Mouse (Mus musculus) erythroblast, embryonic 14.5 days (primary cell): ENCODE results near the gene Max. TPM values are rescaled to one million over a fixed set of nuclear protein-coding genes. Genes with fewer than 3 reads are reported as not detected.

Experiments used
- H3K27me3 ChIP-seq: 2 replicates; pipeline ENCODE4 v1.6.1; 2012; ENCODE audit warnings: inconsistent platforms; ENCODE audit not compliant: control insufficient read depth
- H3K36me3 ChIP-seq: 2 replicates; pipeline ENCODE4 v1.6.1; 2012; ENCODE audit warnings: mild to moderate bottlenecking, inconsistent platforms; ENCODE audit not compliant: control insufficient read depth
- H3K4me1 ChIP-seq: 2 replicates; pipeline ENCODE4 v1.6.1; 2012; ENCODE audit warnings: inconsistent platforms; ENCODE audit not compliant: control insufficient read depth
- H3K4me3 ChIP-seq: replicated peaks from 2 replicates; pipeline ENCODE3; 2012; ENCODE audit warnings: moderate library complexity, mild to moderate bottlenecking, inconsistent platforms
- H3K9me3 ChIP-seq: 2 replicates; pipeline ENCODE4 v1.6.1; 2012; ENCODE audit warnings: low read length, inconsistent platforms, mixed read lengths; ENCODE audit not compliant: control insufficient read depth
- GATA1 ChIP-seq: IDR thresholded peaks from 2 replicates; pipeline ENCODE4 v1.6.1; 2012; ENCODE audit warnings: low read length, inconsistent platforms, mixed read lengths
- TAL1 ChIP-seq: IDR thresholded peaks from 3 replicates; pipeline ENCODE4 v1.6.1; 2012; ENCODE audit warnings: low read length, inconsistent platforms, mixed read lengths
- polyA plus RNA-seq: library from polyadenylated mRNA; stranded (reverse); fragments of >175 nt; gene quantifications from 2 replicates; pipeline ENCODE4 v1.2.3, GENCODE M21; 2012

Max gene
- polyA plus RNA-seq, 1 experiment, result 8.8 TPM

GRCm38 (mm10) chr12:76961052-76961931 is 709 bp downstream of the Max start:
- H3K27me3 ChIP-seq, result no peaks in the 10 kb centered on the region
- no peak for TF ChIP-seq GATA1
- no peak for TF ChIP-seq TAL1
- H3K4me1 ChIP-seq, result peaks cover 52% of the 10 kb centered on the region

GRCm38 (mm10) chr12:76957688-76958087 is 4.3 kb downstream of the Max start:
- H3K36me3 ChIP-seq, result peaks cover 78% of the 10 kb centered on the region
- TF ChIP-seq GATA1 (no peak), TAL1 (no peak)
- peaks cover 69% of the 10 kb centered on the region for H3K4me1 ChIP-seq

More at GRCm38 (mm10) chr12:76961052-76961931, 709 bp downstream of the Max start:
- H3K4me3 ChIP-seq, result peak overlapping the region; percentile 83
- H3K36me3 ChIP-seq, result peaks cover 42% of the 10 kb centered on the region
- no peaks in the 10 kb centered on the region for H3K9me3 ChIP-seq

GRCm38 (mm10) chr12:76954698-76955423 is 7.1 kb downstream of the Max start:
- Histone ChIP-seq H3K4me1 (peaks cover 61% of the 10 kb centered on the region), H3K36me3 (peaks cover 99% of the 10 kb centered on the region), H3K9me3 (no peaks in the 10 kb centered on the region), H3K27me3 (no peaks in the 10 kb centered on the region), H3K4me3 (no peak overlapping the region)
- no peak for TF ChIP-seq GATA1
- no peak for TF ChIP-seq TAL1

More at GRCm38 (mm10) chr12:76957688-76958087, 4.3 kb downstream of the Max start:
- Histone ChIP-seq H3K27me3 (no peaks in the 10 kb centered on the region), H3K4me3 (peak overlapping the region; percentile 58), H3K9me3 (no peaks in the 10 kb centered on the region)

GRCm38 (mm10) chr12:76953750-76954363 is 8.1 kb downstream of the Max start:
- TF ChIP-seq TAL1, result no peak
- no peak for TF ChIP-seq GATA1
- no peak overlapping the region for H3K4me3 ChIP-seq
- H3K27me3 ChIP-seq, result no peaks in the 10 kb centered on the region
- H3K9me3 ChIP-seq, result no peaks in the 10 kb centered on the region
- peaks cover 99% of the 10 kb centered on the region for H3K36me3 ChIP-seq
- H3K4me1 ChIP-seq, result peaks cover 57% of the 10 kb centered on the region

GRCm38 (mm10) chr12:76950330-76950729 is 11.7 kb downstream of the Max start:
- Histone ChIP-seq H3K27me3 (no peaks in the 10 kb centered on the region), H3K4me3 (no peak overlapping the region), H3K4me1 (peaks cover 60% of the 10 kb centered on the region), H3K9me3 (no peaks in the 10 kb centered on the region), H3K36me3 (peaks cover 98% of the 10 kb centered on the region)
- TF ChIP-seq TAL1, result no peak
- no peak for TF ChIP-seq GATA1

- TF ChIP-seq TAL1 (no peak), GATA1 (no peak)
- Histone ChIP-seq H3K9me3 (no peaks in the 10 kb centered on the region), H3K4me3 (no peak overlapping the region), H3K27me3 (no peaks in the 10 kb centered on the region), H3K36me3 (peaks cover 98% of the 10 kb centered on the region), H3K4me1 (peaks cover 57% of the 10 kb centered on the region)
These were observed 13.2 kb downstream of the Max start for GRCm38 (mm10) chr12:76948781-76949180.

- no peak overlapping the region for H3K4me3 ChIP-seq
- H3K9me3 ChIP-seq, result no peaks in the 10 kb centered on the region
- peaks cover 98% of the 10 kb centered on the region for H3K36me3 ChIP-seq
- H3K27me3 ChIP-seq, result no peaks in the 10 kb centered on the region
- TF ChIP-seq TAL1 (no peak), GATA1 (no peak)
- peaks cover 56% of the 10 kb centered on the region for H3K4me1 ChIP-seq
These were observed 13.8 kb downstream of the Max start for GRCm38 (mm10) chr12:76948185-76948584.

- Histone ChIP-seq H3K9me3 (no peaks in the 10 kb centered on the region), H3K4me1 (peaks cover 60% of the 10 kb centered on the region), H3K27me3 (no peaks in the 10 kb centered on the region), H3K4me3 (no peak overlapping the region), H3K36me3 (peaks cover 98% of the 10 kb centered on the region)
- TF ChIP-seq GATA1 (no peak), TAL1 (no peak)
These were observed 14.5 kb downstream of the Max start for GRCm38 (mm10) chr12:76947487-76947886.

GRCm38 (mm10) chr12:76943466-76943865 is 18.5 kb downstream of the Max start:
- peaks cover 98% of the 10 kb centered on the region for H3K36me3 ChIP-seq
- H3K4me3 ChIP-seq, result no peak overlapping the region
- TF ChIP-seq GATA1 (no peak), TAL1 (no peak)
- H3K4me1 ChIP-seq, result peaks cover 69% of the 10 kb centered on the region
- no peaks in the 10 kb centered on the region for H3K27me3 ChIP-seq
- no peaks in the 10 kb centered on the region for H3K9me3 ChIP-seq
